Mouse (Mus musculus) limb, embryonic 13.5 days (tissue): ENCODE measurements at regions not wholly inside any gene's neighbourhood (a gene's known extent, or its start where the extent isn't known, plus 50 kb on each side); places are given as distances from the start of the nearest gene placed in this dataset.
A peak's percentile ranks its signal among the peaks of the same experiment; 100 is the strongest.

Experiments used
- ATAC-seq: fragments of 200-750 bp; cut with Nextera tagmentation; 2 replicates; pipeline ENCODE4 v1.8.0; 2017; ENCODE audit warnings: low read depth, moderate number of reproducible peaks, moderate TSS enrichment; ENCODE audit not compliant: low FRiP score
- H3K27ac ChIP-seq: fragments of 300-500 bp; sonication (generic); 2 replicates; pipeline ENCODE4 v1.5.1; 2015; ENCODE audit warnings: inconsistent platforms, mild to moderate bottlenecking, moderate library complexity
- H3K27me3 ChIP-seq: fragments of 300-500 bp; sonication (generic); 2 replicates; pipeline ENCODE4 v1.6.1; 2015; ENCODE audit warnings: mild to moderate bottlenecking, inconsistent platforms
- H3K36me3 ChIP-seq: fragments of 300-500 bp; sonication (generic); 2 replicates; pipeline ENCODE4 v1.6.1; 2015; ENCODE audit warnings: inconsistent platforms, mild to moderate bottlenecking, moderate library complexity
- H3K4me1 ChIP-seq: fragments of 300-500 bp; sonication (generic); 2 replicates; pipeline ENCODE4 v1.6.1; 2015; ENCODE audit warnings: inconsistent platforms
- H3K4me2 ChIP-seq: fragments of 300-500 bp; sonication (generic); replicated peaks from 2 replicates; pipeline ENCODE4 v1.6.1; 2015; ENCODE audit warnings: inconsistent platforms, mild to moderate bottlenecking, moderate library complexity
- H3K4me3 ChIP-seq: fragments of 300-500 bp; sonication (generic); 2 replicates; pipeline ENCODE4 v1.5.1; 2015; ENCODE audit warnings: moderate library complexity, mild to moderate bottlenecking, inconsistent platforms
- H3K9ac ChIP-seq: fragments of 300-500 bp; sonication (generic); 2 replicates; pipeline ENCODE4 v1.6.1; 2015; ENCODE audit warnings: mild to moderate bottlenecking, inconsistent platforms
- H3K9me3 ChIP-seq: fragments of 300-500 bp; sonication (generic); 2 replicates; pipeline ENCODE4 v1.6.1; 2016; ENCODE audit warnings: inconsistent platforms
- WGBS: fragments of 180-500 bp; shearing (Covaris S2); methylation state at CpG from one replicate; pipeline ENCODE4 v1.1.7; 2015; 5-methylcytosine and 5-hydroxymethylcytosine counted together

- Histone ChIP-seq H3K27ac (no peak overlapping the region), H3K9ac (no peak overlapping the region), H3K4me3 (no peak overlapping the region), H3K4me1 (peaks cover 10% of the 10 kb centered on the region), H3K27me3 (no peaks in the 10 kb centered on the region), H3K4me2 (no peak overlapping the region), H3K9me3 (no peaks in the 10 kb centered on the region), H3K36me3 (no peaks in the 10 kb centered on the region)
- WGBS, result 12% methylated on average over 3 of the region's 3 CpGs
- no peak for ATAC-seq
These were observed 418.3 kb downstream of the Gja1 start for GRCm38 (mm10) chr10:56795396-56795795.

- Histone ChIP-seq H3K4me1 (peaks cover 6% of the 10 kb centered on the region), H3K27ac (no peak overlapping the region), H3K9me3 (no peaks in the 10 kb centered on the region), H3K4me3 (no peak overlapping the region), H3K9ac (no peak overlapping the region), H3K27me3 (no peaks in the 10 kb centered on the region), H3K36me3 (no peaks in the 10 kb centered on the region), H3K4me2 (no peak overlapping the region)
- WGBS, result 69% methylated on average over 3 of the region's 3 CpGs
- ATAC-seq, result no peak
These were observed 422.2 kb downstream of the Gja1 start for GRCm38 (mm10) chr10:56799307-56799706.

GRCm38 (mm10) chr10:56799745-56800144, 422.6 kb downstream of the Gja1 start:
- H3K4me3 ChIP-seq, result no peak overlapping the region
- no peaks in the 10 kb centered on the region for H3K36me3 ChIP-seq
- no peaks in the 10 kb centered on the region for H3K9me3 ChIP-seq
- no peak overlapping the region for H3K4me2 ChIP-seq
- peaks cover 6% of the 10 kb centered on the region for H3K4me1 ChIP-seq
- ATAC-seq, result no peak
- no peaks in the 10 kb centered on the region for H3K27me3 ChIP-seq
- no peak overlapping the region for H3K27ac ChIP-seq
- no peak overlapping the region for H3K9ac ChIP-seq
- 80% methylated on average over 3 of the region's 3 CpGs for WGBS

DNA sequence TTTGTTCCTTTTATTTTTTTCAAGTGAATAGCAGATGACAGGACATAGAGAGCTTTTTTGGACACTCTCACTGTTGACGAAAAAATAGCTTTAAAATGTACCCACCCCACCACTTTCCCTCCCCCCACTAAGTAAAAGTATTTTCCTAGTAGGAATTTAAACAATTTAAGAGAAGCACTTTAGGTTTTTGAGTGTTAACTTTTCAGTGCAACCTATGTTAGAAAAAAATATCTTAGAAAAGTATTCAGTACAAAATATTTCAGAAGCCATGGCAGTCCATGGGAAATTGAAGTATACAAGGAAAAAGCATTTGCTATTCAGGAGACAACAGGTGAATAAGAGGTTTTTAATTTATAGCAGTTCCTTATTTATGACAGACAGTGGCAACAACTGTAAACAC, 431.9 kb downstream of the Gja1 start:
- H3K9ac ChIP-seq, result no peak overlapping the region
- no peaks in the 10 kb centered on the region for H3K27me3 ChIP-seq
- WGBS, result 67% methylated on average over 1 of the region's 1 CpGs
- H3K4me2 ChIP-seq, result no peak overlapping the region
- no peaks in the 10 kb centered on the region for H3K36me3 ChIP-seq
- no peak overlapping the region for H3K4me3 ChIP-seq
- no peak overlapping the region for H3K27ac ChIP-seq
- no peaks in the 10 kb centered on the region for H3K9me3 ChIP-seq
- no peak for ATAC-seq
- no peaks in the 10 kb centered on the region for H3K4me1 ChIP-seq

DNA sequence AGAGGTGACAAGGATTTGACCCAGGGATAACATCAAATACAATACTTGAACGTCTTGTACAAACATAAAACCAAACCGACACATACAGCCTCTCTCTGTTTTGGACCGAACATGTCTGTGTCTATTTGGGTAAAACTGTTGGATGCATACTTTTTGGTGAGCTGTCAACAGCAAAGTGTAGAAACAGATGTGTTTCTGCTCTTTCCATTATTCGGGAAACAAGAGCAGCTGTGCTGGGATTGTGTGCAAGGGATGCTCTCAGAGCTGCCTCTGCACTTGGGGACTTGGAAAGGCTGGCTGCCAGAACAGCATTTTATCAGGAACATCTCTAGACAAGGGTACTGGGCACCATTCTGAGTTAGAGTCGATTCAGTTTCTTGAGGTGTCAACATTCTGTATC, 445.0 kb downstream of the Gja1 start:
- Histone ChIP-seq H3K4me3 (no peak overlapping the region), H3K36me3 (no peaks in the 10 kb centered on the region), H3K27ac (no peak overlapping the region), H3K4me1 (0 out of 2 replicates have a peak, but pooled peaks cover 7% of the 10 kb centered on the region), H3K4me2 (no peak overlapping the region), H3K9me3 (no peaks in the 10 kb centered on the region), H3K9ac (no peak overlapping the region), H3K27me3 (no peaks in the 10 kb centered on the region)
- WGBS, result 48% methylated on average over 5 of the region's 5 CpGs
- no peak for ATAC-seq

GRCm38 (mm10) chr10:56831331-56831730, 454.2 kb downstream of the Gja1 start:
- WGBS, result 48% methylated on average over 1 of the region's 1 CpGs
- Histone ChIP-seq H3K4me3 (no peak overlapping the region), H3K36me3 (no peaks in the 10 kb centered on the region), H3K9ac (no peak overlapping the region), H3K9me3 (no peaks in the 10 kb centered on the region), H3K4me1 (no peaks in the 10 kb centered on the region), H3K27me3 (no peaks in the 10 kb centered on the region), H3K4me2 (no peak overlapping the region), H3K27ac (no peak overlapping the region)
- no peak for ATAC-seq

DNA sequence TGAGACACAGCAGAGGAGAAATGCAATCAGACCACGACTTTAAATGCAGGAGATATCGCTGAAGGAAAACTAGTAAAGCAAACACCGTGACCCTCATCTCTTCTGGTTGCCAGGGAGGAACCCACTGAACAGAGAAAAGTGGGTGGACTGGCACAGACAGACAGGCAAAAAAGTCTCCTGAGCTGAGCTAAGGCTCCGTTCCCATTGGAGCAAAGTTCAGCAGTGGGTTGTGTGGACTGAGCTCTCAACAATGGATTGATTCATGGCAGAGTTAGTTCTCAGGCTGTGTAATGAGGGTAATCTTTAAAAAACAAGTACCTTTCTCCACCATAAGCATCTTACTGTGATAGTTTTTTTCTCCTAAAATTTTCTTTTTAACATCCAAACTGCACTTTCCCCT, 454.8 kb downstream of the Gja1 start:
- Histone ChIP-seq H3K4me1 (no peaks in the 10 kb centered on the region), H3K36me3 (no peaks in the 10 kb centered on the region), H3K4me2 (no peak overlapping the region), H3K4me3 (no peak overlapping the region), H3K27me3 (no peaks in the 10 kb centered on the region), H3K27ac (no peak overlapping the region), H3K9me3 (no peaks in the 10 kb centered on the region), H3K9ac (no peak overlapping the region)
- 79% methylated on average over 4 of the region's 4 CpGs for WGBS
- no peak for ATAC-seq

- Histone ChIP-seq H3K9me3 (no peaks in the 10 kb centered on the region), H3K4me3 (no peak overlapping the region)
- 91% methylated on average over 4 of the region's 4 CpGs for WGBS
These were observed 459.0 kb downstream of the Gja1 start for GRCm38 (mm10) chr10:56836130-56836529.

DNA sequence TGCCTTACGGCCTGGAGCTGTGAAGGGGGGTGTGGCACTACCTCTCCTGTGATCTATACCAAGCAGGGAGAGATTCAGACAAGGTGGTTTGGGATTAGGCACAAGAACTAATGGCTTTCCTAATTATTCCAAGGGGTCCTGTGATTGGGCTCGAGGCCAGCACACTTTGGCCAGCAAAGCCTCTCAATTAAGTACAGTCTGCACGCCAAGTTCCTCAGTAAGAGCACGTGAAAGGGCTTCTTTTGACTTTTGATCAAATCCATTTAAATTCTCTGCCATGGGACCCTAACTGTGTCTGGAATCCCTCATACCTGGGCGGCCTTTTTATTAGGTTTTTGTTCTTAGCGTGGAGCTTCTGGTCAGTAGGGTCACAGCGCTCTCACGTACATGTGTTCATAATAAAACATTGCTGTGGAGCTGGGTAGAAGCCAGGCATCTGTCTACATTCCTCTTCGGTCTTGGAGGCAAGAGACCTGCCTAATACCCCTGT, 461.9 kb downstream of the Gja1 start:
- 12% methylated on average over 9 of the region's 9 CpGs for WGBS
- H3K27ac ChIP-seq, result no peak overlapping the region; the same call in 1 of the 2 replicates
- H3K27me3 ChIP-seq, result no peaks in the 10 kb centered on the region
- H3K4me3 ChIP-seq, result no peak overlapping the region
- H3K4me1 ChIP-seq, result peaks cover 27% of the 10 kb centered on the region
- peak overlapping the region; percentile 45 for H3K4me2 ChIP-seq
- no peak overlapping the region for H3K9ac ChIP-seq
- no peaks in the 10 kb centered on the region for H3K36me3 ChIP-seq
- peak; percentile 80 for ATAC-seq
- no peaks in the 10 kb centered on the region for H3K9me3 ChIP-seq

More at GRCm38 (mm10) chr10:56836130-56836529, 459.0 kb downstream of the Gja1 start:
- Histone ChIP-seq H3K27ac (no peak overlapping the region), H3K27me3 (no peaks in the 10 kb centered on the region), H3K4me2 (no peak overlapping the region), H3K4me1 (peaks cover 19% of the 10 kb centered on the region), H3K36me3 (no peaks in the 10 kb centered on the region), H3K9ac (no peak overlapping the region)
- ATAC-seq, result no peak

DNA sequence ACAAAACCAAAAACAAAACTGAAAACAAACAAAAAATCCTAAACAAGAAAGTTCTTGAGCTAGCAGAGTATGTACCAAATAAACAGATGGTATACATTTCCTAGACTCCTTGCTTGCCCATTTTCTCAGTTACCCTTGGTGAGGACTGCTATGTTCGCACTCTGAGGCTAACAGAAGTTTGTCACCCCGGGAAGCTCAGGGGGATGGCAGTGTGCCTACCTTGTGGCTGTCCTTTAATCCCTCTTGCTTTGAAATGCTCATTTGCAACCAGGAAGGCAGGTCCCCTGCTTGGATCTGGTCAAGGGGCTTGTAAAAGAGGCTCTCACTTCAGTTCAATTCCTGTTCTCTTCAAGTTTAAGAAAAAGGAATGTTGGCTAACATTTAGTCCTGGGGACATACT, 462.4 kb downstream of the Gja1 start:
- Histone ChIP-seq H3K27ac (no peak overlapping the region), H3K4me2 (peak overlapping the region; percentile 45)
- no peak; the same call in 1 of the 2 replicates for ATAC-seq

DNA sequence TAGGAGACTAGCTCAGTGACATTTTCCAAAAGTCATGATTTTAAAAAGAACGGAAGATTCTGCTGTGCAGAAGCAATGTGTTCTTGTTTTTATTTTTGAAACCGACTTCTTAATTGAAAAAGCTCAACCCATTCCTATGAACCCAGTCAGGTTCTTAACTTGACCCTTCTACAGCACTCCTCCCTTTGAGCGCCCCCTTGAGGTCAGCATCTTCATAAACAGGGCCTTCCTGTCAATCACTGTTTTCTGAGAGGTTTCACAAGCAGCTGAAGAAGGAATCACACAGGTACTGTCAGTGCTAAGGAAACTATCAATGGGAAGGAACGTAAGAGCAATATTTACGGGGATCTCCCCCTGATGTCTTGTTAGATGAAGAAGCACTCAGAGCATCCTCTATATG, 463.6 kb downstream of the Gja1 start:
- Histone ChIP-seq H3K27me3 (no peaks in the 10 kb centered on the region), H3K36me3 (no peaks in the 10 kb centered on the region), H3K4me2 (no peak overlapping the region), H3K4me1 (peaks cover 27% of the 10 kb centered on the region), H3K9ac (no peak overlapping the region), H3K4me3 (no peak overlapping the region), H3K9me3 (no peaks in the 10 kb centered on the region), H3K27ac (no peak overlapping the region)
- ATAC-seq, result no peak
- WGBS, result 66% methylated on average over 5 of the region's 5 CpGs

More for the DNA sequence above, 462.4 kb downstream of the Gja1 start:
- Histone ChIP-seq H3K36me3 (no peaks in the 10 kb centered on the region), H3K4me3 (no peak overlapping the region), H3K27me3 (no peaks in the 10 kb centered on the region), H3K9ac (no peak overlapping the region), H3K9me3 (no peaks in the 10 kb centered on the region), H3K4me1 (peaks cover 27% of the 10 kb centered on the region)
- 13% methylated on average over 2 of the region's 2 CpGs for WGBS

DNA sequence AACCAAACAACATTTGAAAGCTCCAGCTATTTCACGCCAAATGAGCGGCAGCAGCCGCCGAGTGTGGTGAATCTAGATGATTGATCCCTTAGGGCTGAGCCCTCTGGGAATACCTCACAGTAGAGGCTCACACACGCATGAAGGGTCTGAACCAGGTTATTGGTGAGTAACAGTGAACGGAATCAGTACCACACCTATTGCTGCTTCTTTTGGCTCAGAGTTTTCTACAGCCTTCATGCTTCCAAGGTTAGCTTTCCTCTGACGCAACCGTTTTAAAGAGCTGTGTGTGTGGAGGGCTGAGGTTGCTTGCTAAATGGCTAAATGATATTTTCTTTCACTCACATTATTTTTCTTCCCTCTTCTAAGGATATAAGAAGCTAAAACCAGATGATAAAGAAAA, 464.4 kb downstream of the Gja1 start:
- WGBS, result 61% methylated on average over 8 of the region's 8 CpGs
- Histone ChIP-seq H3K4me2 (no peak overlapping the region), H3K9ac (no peak overlapping the region), H3K36me3 (no peaks in the 10 kb centered on the region), H3K27me3 (no peaks in the 10 kb centered on the region), H3K4me1 (peaks cover 27% of the 10 kb centered on the region), H3K9me3 (no peaks in the 10 kb centered on the region), H3K27ac (no peak overlapping the region), H3K4me3 (no peak overlapping the region)
- ATAC-seq, result no peak

- 67% methylated on average over 1 of the region's 1 CpGs for WGBS
- Histone ChIP-seq H3K9ac (no peak overlapping the region), H3K27me3 (no peaks in the 10 kb centered on the region), H3K4me1 (peaks cover 27% of the 10 kb centered on the region), H3K36me3 (no peaks in the 10 kb centered on the region), H3K4me3 (no peak overlapping the region), H3K27ac (no peak overlapping the region), H3K4me2 (no peak overlapping the region), H3K9me3 (no peaks in the 10 kb centered on the region)
- no peak for ATAC-seq
These were observed 464.8 kb downstream of the Gja1 start for GRCm38 (mm10) chr10:56841973-56842372.
